Mouse (Mus musculus): ENCODE results near the gene Itpr2. TPM values are rescaled to one million over a fixed set of nuclear protein-coding genes. Genes with fewer than 3 reads are reported as not detected.

Itpr2 gene
- polyA plus RNA-seq, 1 experiment = 2.6 TPM

GRCm38 (mm10) chr6:146316415-146316814 is 185.6 kb downstream of the Itpr2 start:
- TF ChIP-seq CEBPB (IDR thresholded peaks at IDR 0.05; ENCODE audit: low read depth) (no peak), FOSL1 (IDR thresholded peaks at IDR 0.05; ENCODE audit: insufficient read depth, low read length, poor library complexity, severe bottlenecking) (no peak), MYOG (IDR thresholded peaks at IDR 0.05; ENCODE audit: control insufficient read depth, extremely low read depth, insufficient read length) (no peak), USF1 (IDR thresholded peaks at IDR 0.05; ENCODE audit: low read depth) (no peak), MAX (IDR thresholded peaks at IDR 0.05) (no peak), CTCF (IDR thresholded peaks at IDR 0.05; ENCODE audit: control insufficient read depth, insufficient read depth, insufficient read length) (no peak), MYOD1 (IDR thresholded peaks at IDR 0.05; ENCODE audit: control insufficient read depth, insufficient read length, low read depth) (no peak)
- Histone ChIP-seq H3K79me2 (ENCODE audit: control insufficient read depth, insufficient read depth) (no peaks in the 10 kb centered on the region), H3K36me3 (ENCODE audit: control insufficient read depth, insufficient read depth) (no peaks in the 10 kb centered on the region), H3K79me3 (ENCODE audit: low read depth) (no peaks in the 10 kb centered on the region), H3K27me3 (ENCODE audit: control insufficient read depth, insufficient read depth, insufficient read length) (no peaks in the 10 kb centered on the region), H3ac (ENCODE audit: control insufficient read depth, insufficient read length, low read depth) (no peak overlapping the region), H3K4me3 (ENCODE audit: insufficient read depth, poor library complexity, severe bottlenecking) (no peak overlapping the region)

DNA sequence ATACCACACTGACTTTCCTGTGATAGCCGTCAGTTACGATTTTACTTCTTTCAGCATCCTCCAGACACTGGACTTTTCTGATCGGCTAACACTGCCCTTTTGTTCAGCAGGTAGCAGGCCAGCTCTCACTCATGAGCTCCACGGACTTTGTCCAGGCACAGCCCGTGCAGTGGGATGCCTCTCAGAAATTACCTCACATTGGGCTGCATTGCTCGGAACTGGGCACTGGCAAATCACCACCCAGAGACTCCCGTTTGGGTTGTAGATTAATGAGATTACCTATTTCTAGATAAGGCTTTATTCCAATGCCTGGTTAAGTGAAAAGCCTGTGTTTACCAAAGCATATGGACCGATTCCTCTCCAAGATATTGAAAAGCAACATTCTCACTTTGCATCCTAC is 186.9 kb downstream of the Itpr2 start:
- TF ChIP-seq USF1 (IDR thresholded peaks at IDR 0.05; ENCODE audit: low read depth) = no peak
- TF ChIP-seq CEBPB (IDR thresholded peaks at IDR 0.05; ENCODE audit: low read depth) = no peak
- TF ChIP-seq FOSL1 (IDR thresholded peaks at IDR 0.05; ENCODE audit: insufficient read depth, low read length, poor library complexity, severe bottlenecking) = no peak
- TF ChIP-seq MAX (IDR thresholded peaks at IDR 0.05) = no peak
- no peak for TF ChIP-seq MYOG (IDR thresholded peaks at IDR 0.05; ENCODE audit: control insufficient read depth, extremely low read depth, insufficient read length)
- TF ChIP-seq MYOD1 (IDR thresholded peaks at IDR 0.05; ENCODE audit: control insufficient read depth, insufficient read length, low read depth) = no peak
- TF ChIP-seq CTCF (IDR thresholded peaks at IDR 0.05; ENCODE audit: control insufficient read depth, insufficient read depth, insufficient read length) = no peak
- no peaks in the 10 kb centered on the region for H3K79me2 ChIP-seq (ENCODE audit: control insufficient read depth, insufficient read depth)

GRCm38 (mm10) chr6:146314304-146314703 is 187.7 kb downstream of the Itpr2 start:
- Histone ChIP-seq H3K27me3 (ENCODE audit: control insufficient read depth, insufficient read depth, insufficient read length) (no peaks in the 10 kb centered on the region), H3ac (ENCODE audit: control insufficient read depth, insufficient read length, low read depth) (no peak overlapping the region), H3K79me2 (ENCODE audit: control insufficient read depth, insufficient read depth) (no peaks in the 10 kb centered on the region), H3K79me3 (ENCODE audit: low read depth) (no peaks in the 10 kb centered on the region), H3K4me3 (ENCODE audit: insufficient read depth, poor library complexity, severe bottlenecking) (no peak overlapping the region), H3K36me3 (ENCODE audit: control insufficient read depth, insufficient read depth) (no peaks in the 10 kb centered on the region)
- TF ChIP-seq MYOD1 (IDR thresholded peaks at IDR 0.05; ENCODE audit: control insufficient read depth, insufficient read length, low read depth) = no peak
- no peak for TF ChIP-seq USF1 (IDR thresholded peaks at IDR 0.05; ENCODE audit: low read depth)
- TF ChIP-seq CTCF (IDR thresholded peaks at IDR 0.05; ENCODE audit: control insufficient read depth, insufficient read depth, insufficient read length) = no peak
- no peak for TF ChIP-seq CEBPB (IDR thresholded peaks at IDR 0.05; ENCODE audit: low read depth)
- no peak for TF ChIP-seq FOSL1 (IDR thresholded peaks at IDR 0.05; ENCODE audit: insufficient read depth, low read length, poor library complexity, severe bottlenecking)
- no peak for TF ChIP-seq MAX (IDR thresholded peaks at IDR 0.05)
- no peak for TF ChIP-seq MYOG (IDR thresholded peaks at IDR 0.05; ENCODE audit: control insufficient read depth, extremely low read depth, insufficient read length)

More for the DNA sequence above, 186.9 kb downstream of the Itpr2 start:
- Histone ChIP-seq H3K36me3 (ENCODE audit: control insufficient read depth, insufficient read depth) (no peaks in the 10 kb centered on the region), H3ac (ENCODE audit: control insufficient read depth, insufficient read length, low read depth) (no peak overlapping the region), H3K4me3 (ENCODE audit: insufficient read depth, poor library complexity, severe bottlenecking) (no peak overlapping the region), H3K27me3 (ENCODE audit: control insufficient read depth, insufficient read depth, insufficient read length) (no peaks in the 10 kb centered on the region), H3K79me3 (ENCODE audit: low read depth) (no peaks in the 10 kb centered on the region)

DNA sequence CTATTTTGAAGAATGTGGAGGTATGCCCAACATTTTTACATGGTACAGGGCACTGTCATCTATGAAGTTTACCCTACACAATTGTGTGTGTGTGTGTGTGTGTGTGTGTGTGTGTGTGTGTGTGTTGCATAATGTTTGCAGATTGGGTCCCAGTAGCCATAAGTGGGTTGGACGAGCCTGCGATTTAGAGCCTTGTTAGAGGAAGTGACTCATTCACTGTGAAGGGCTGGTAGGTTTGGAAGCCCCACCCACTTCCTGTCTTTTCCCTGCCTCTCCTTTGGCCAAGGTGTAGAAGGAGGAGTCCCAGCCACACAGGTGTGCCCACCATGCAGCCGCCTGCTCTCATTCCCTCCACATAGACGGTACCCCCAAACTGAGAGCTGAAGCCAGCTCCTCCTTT is 188.6 kb downstream of the Itpr2 start:
- Histone ChIP-seq H3K79me3 (ENCODE audit: low read depth) (no peaks in the 10 kb centered on the region), H3K36me3 (ENCODE audit: control insufficient read depth, insufficient read depth) (no peaks in the 10 kb centered on the region), H3K79me2 (ENCODE audit: control insufficient read depth, insufficient read depth) (no peaks in the 10 kb centered on the region), H3K4me3 (ENCODE audit: insufficient read depth, poor library complexity, severe bottlenecking) (no peak overlapping the region), H3ac (ENCODE audit: control insufficient read depth, insufficient read length, low read depth) (no peak overlapping the region), H3K27me3 (ENCODE audit: control insufficient read depth, insufficient read depth, insufficient read length) (no peaks in the 10 kb centered on the region)
- no peak for TF ChIP-seq USF1 (IDR thresholded peaks at IDR 0.05; ENCODE audit: low read depth)
- no peak for TF ChIP-seq MYOG (IDR thresholded peaks at IDR 0.05; ENCODE audit: control insufficient read depth, extremely low read depth, insufficient read length)
- no peak for TF ChIP-seq CEBPB (IDR thresholded peaks at IDR 0.05; ENCODE audit: low read depth)
- no peak for TF ChIP-seq CTCF (IDR thresholded peaks at IDR 0.05; ENCODE audit: control insufficient read depth, insufficient read depth, insufficient read length)

- Histone ChIP-seq H3K79me3 (ENCODE audit: low read depth) (no peaks in the 10 kb centered on the region), H3ac (ENCODE audit: control insufficient read depth, insufficient read length, low read depth) (no peak overlapping the region), H3K27me3 (ENCODE audit: control insufficient read depth, insufficient read depth, insufficient read length) (no peaks in the 10 kb centered on the region), H3K36me3 (ENCODE audit: control insufficient read depth, insufficient read depth) (no peaks in the 10 kb centered on the region), H3K4me3 (ENCODE audit: insufficient read depth, poor library complexity, severe bottlenecking) (no peak overlapping the region), H3K79me2 (ENCODE audit: control insufficient read depth, insufficient read depth) (no peaks in the 10 kb centered on the region)
- TF ChIP-seq MYOD1 (IDR thresholded peaks at IDR 0.05; ENCODE audit: control insufficient read depth, insufficient read length, low read depth) (no peak), MAX (IDR thresholded peaks at IDR 0.05) (no peak)
Observed at GRCm38 (mm10) chr6:146310210-146310609, 191.8 kb downstream of the Itpr2 start.

DNA sequence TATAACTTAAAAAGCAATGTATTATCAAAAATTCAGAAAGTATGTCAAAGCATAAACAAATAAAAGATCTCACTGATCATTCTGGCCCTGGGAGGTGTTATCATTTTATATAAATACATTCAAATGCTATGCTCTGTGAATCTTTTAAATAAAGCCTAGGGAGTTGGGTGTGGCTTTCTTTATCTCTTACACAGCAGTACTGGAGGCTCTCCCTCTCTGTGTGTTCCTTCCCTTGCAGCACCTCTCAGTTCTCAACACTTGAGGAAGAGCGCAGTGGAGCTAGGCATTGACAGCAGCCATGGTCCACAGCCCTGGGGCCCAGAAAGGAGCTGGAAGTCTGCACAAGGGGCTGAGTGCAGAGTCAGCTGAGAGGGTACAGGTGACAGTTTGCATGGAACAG is 192.7 kb downstream of the Itpr2 start:
- Histone ChIP-seq H3K4me3 (ENCODE audit: insufficient read depth, poor library complexity, severe bottlenecking) (no peak overlapping the region), H3K27me3 (ENCODE audit: control insufficient read depth, insufficient read depth, insufficient read length) (no peaks in the 10 kb centered on the region), H3K79me3 (ENCODE audit: low read depth) (no peaks in the 10 kb centered on the region), H3K36me3 (ENCODE audit: control insufficient read depth, insufficient read depth) (no peaks in the 10 kb centered on the region), H3K79me2 (ENCODE audit: control insufficient read depth, insufficient read depth) (no peaks in the 10 kb centered on the region), H3ac (ENCODE audit: control insufficient read depth, insufficient read length, low read depth) (no peak overlapping the region)
- TF ChIP-seq CEBPB (IDR thresholded peaks at IDR 0.05; ENCODE audit: low read depth) = no peak
- TF ChIP-seq MYOG (IDR thresholded peaks at IDR 0.05; ENCODE audit: control insufficient read depth, extremely low read depth, insufficient read length) = no peak
- no peak for TF ChIP-seq MYOD1 (IDR thresholded peaks at IDR 0.05; ENCODE audit: control insufficient read depth, insufficient read length, low read depth)
- TF ChIP-seq FOSL1 (IDR thresholded peaks at IDR 0.05; ENCODE audit: insufficient read depth, low read length, poor library complexity, severe bottlenecking) = no peak
- no peak for TF ChIP-seq CTCF (IDR thresholded peaks at IDR 0.05; ENCODE audit: control insufficient read depth, insufficient read depth, insufficient read length)
- no peak for TF ChIP-seq USF1 (IDR thresholded peaks at IDR 0.05; ENCODE audit: low read depth)
- no peak for TF ChIP-seq MAX (IDR thresholded peaks at IDR 0.05)

Data from C2C12 (cell line).